Mouse (Mus musculus) c-Kit-positive CD71-negative TER-119-negative erythroid progenitor cells, embryonic 14.5 days (primary cell): ENCODE results near the gene Zic4.

ENCODE experiments used
- DNase-seq: peaks from one replicate; pipeline ENCODE4 v3.0.0-alpha.2; 2013; ENCODE audit warnings: low read depth

Gene Zic4

GRCm38 (mm10) chr9:91380458-91380914 is 18.3 kb downstream of the Zic4 start:
- no peak for DNase-seq

- DNase-seq: no peak
Observed at GRCm38 (mm10) chr9:91381284-91382110, 19.3 kb downstream of the Zic4 start.

GRCm38 (mm10) chr9:91382111-91382379 is 19.8 kb downstream of the Zic4 start:
- no peak for DNase-seq

GRCm38 (mm10) chr9:91382471-91383255 is 20.4 kb downstream of the Zic4 start:
- no peak for DNase-seq

GRCm38 (mm10) chr9:91383441-91384135 is 21.4 kb downstream of the Zic4 start:
- DNase-seq: no peak

DNA sequence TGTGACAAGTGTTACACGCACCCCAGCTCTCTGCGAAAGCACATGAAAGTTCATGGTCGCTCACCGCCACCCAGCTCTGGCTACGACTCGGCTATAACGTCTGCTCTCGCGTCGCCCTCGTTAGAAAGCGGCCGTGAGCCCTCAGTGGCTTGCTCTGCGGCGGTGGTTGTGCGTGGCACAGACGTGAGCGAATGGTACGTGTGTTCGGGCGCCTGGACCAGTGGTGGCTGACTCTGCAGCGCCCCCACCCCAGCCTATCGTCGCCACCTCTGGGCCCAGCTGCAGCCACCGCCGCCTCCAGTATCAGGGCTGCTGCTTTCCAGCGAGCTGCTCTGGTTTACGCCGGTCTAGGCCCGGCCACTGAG is 21.9 kb downstream of the Zic4 start:
- DNase-seq: no peak

DNA sequence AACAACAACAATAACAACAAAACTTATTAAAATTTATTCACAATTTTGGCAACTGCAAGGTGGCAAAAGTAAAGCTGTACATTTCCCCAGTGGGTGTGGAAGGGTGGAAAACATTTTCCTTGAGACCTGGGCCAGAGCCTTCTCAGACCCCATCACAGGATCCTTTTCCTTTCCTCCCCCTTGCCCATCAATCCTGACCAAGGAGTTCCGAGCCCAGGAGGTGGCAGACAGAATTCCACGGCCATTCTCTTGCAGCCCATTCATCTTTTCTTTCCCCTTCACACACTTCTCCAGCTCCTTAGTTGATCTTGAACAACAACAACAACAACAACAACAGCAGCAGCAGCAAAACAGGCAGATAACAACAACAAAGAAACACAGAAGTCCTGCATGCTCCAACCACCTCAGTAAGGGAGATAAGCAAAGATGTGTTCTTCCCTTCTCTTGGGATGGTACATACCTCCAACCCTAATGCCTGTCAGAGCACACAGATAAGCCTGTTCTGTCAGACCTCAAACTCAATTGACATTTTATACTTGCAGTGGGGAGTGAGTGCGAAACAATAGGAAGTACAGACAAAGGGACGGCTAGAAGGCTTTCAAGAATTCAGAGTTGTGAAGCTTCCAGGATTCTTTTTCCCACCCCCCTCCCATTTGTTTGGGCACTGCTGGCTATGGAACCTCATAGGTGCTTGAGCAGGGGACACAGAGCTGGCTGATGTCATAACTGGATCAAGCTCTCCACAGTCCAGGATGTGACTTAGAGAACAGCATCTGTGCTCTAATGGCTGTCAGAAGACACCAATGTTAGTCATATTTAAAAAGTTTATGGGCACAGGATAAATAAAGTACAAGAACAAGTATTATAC is 22.7 kb downstream of the Zic4 start:
- DNase-seq: no peak

DNA sequence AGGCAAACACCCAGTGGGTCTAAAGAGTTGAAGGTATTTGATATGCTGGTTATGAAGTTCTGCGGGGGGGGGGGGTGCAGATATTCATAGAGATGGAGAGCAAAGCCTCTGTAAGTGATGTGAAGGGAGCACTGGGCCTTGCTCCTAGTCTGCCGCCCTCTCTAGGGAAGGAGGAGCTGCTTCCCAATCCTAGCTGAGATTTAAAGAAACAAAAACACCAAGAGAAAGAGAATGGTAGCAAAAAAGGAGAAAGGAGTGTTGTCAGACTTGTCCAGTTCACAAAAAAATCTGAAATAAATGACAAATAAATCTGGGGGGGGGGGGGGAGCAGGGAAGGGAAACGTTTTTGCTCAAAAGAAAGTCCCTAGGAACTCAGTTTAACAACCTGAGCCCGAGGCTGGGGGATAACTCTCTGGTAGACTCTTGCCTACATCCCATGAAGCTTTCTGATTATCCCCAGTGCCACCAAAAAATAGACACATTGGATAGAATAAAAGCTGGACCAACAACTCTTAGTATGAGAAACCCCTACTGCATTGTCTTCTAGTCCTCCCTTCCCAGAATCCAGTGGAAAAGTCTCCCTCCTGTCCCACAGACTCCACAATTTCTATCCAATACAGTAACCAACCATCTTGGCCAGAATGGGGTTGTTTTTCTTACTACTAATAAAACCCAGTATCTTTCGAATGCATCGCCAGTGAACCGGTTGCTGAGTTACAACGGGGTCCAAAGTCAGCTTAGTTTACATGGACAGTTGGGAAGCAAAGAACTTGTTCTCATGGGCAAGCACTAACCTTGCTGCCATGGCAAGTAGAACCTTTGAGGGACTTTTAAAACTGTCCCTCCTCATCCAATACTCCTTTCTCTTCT is 23.6 kb downstream of the Zic4 start:
- DNase-seq: no peak

GRCm38 (mm10) chr9:91386502-91386890 is 24.3 kb downstream of the Zic4 start:
- no peak for DNase-seq

- DNase-seq: no peak
Observed at GRCm38 (mm10) chr9:91386891-91387739, 24.9 kb downstream of the Zic4 start.

GRCm38 (mm10) chr9:91387740-91388080 is 25.5 kb downstream of the Zic4 start:
- DNase-seq: no peak

DNA sequence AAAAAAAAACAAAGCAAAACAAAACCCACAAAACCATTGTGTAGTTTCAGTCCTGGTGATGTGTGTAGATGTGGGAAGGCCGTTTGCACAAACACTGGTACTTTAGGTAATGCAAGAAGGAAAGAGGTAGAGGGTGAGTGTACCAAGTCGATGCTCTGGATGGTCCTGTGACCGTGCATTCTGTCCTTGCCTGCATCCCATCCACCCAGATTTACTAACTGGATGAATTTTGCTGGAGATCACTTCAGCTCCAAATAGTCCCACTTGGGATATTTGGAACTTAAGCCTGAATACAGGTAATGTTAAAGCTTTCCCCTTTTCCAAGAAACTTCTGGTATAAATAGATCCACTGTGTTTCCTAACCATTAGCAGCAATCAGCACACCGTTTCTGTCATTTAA is 26.0 kb downstream of the Zic4 start:
- no peak for DNase-seq

GRCm38 (mm10) chr9:91393376-91394068 is 31.3 kb downstream of the Zic4 start:
- DNase-seq: no peak

GRCm38 (mm10) chr9:91394211-91394646 is 32.0 kb downstream of the Zic4 start:
- DNase-seq: no peak

DNA sequence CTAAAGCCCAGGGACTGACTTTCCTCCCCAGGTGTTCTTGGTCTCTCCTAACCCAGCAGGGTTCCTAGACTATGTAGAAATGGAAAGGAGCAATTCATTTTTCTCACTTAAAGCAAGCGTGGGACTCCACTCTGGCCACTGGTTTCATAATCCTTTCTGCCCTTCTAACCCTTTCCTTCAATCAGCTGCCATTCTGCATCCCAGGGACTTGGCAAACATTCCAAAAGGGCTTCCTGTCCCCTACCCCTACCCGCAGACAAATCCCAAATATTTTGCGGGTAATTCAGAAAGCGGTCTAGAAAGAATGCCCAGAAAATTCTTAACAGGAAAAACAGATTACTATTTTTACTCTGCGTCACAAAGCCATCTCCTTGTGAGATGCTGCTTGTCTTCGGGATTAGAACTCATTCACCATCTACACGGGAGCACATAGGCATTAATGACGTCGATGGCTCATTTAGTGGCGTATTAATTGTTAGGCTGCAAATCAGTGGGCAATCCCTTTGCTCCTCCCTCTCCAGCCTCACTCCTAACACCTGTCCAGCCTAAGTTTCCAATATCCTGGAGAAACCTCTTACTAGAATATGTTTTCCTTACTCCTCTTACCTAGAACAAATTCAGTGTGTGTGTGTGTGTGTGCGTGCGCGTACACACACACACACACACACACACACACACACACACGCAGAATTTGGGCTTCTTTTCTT is 33.0 kb downstream of the Zic4 start:
- no peak for DNase-seq

- DNase-seq: no peak
Observed at GRCm38 (mm10) chr9:91399976-91400375, 37.8 kb downstream of the Zic4 start.

DNA sequence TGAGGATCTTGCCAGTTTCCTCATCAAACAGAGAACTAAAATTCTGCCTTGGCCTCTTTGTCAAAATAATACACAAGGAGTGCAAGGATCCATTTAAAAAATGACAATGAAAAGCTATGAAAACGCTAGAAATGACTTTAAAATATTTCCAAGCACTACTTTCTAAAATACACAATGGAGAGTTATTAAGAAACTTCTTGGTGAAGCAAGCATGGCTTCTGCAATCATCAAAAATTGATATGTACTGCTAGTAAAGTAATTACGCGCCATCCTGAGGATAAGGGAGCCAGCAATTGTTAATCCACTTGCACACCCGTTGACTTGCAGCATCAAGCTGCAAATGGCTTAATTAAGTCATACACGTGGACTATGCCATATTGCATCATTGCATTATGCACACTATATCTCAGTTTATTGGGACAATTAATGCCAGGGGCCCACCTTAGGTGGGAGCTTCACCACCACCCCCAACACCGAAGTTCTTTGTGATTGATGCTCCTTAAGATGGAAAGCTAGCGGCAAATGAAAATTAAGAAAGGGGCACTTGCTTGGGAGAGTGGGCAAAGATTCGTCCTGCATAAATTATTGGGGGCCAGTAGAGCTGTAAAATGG is 38.4 kb downstream of the Zic4 start:
- DNase-seq: no peak

- DNase-seq: no peak
Observed at GRCm38 (mm10) chr9:91401471-91401870, 39.3 kb downstream of the Zic4 start.
